Mouse (Mus musculus) cerebellum, postnatal 10 days (tissue): ENCODE measurements at regions not wholly inside any gene's neighbourhood (a gene's known extent, or its start where the extent isn't known, plus 50 kb on each side); places are given as distances from the start of the nearest gene placed in this dataset.

Experiments
- DNase-seq, 2 experiments: peaks; one replicate each; pipeline ENCODE4 v3.0.0; 2021; ENCODE audit warnings: mixed read lengths in 2 of 2

GRCm38 (mm10) chr16:25042669-25043440, 243.8 kb upstream of the Tprg start:
- peak in 1 of 2 experiments; percentile 29 for DNase-seq

DNA sequence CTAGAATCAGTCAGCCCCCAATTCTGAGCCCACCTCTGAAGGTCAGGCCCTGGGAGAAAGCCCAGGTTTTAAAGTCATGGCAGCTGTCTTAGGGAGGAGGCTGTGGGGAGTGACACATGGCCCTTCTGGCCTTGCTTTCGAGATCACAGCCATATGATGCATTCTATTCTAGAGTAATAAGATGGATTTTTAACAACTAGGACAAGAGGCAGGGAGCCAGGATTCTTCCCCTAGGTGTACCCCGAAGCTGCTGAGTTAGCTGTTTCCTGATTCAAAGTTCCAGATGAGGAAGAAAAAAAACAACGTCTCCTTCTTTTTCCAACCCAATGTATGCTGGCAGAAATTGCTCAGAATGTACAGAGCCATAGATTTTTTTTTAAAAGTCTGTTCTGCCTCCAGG, 242.0 kb upstream of the Tprg start:
- no peak for DNase-seq

- DNase-seq: no peak
Measured at GRCm38 (mm10) chr16:25047726-25048125, 238.9 kb upstream of the Tprg start.

DNA sequence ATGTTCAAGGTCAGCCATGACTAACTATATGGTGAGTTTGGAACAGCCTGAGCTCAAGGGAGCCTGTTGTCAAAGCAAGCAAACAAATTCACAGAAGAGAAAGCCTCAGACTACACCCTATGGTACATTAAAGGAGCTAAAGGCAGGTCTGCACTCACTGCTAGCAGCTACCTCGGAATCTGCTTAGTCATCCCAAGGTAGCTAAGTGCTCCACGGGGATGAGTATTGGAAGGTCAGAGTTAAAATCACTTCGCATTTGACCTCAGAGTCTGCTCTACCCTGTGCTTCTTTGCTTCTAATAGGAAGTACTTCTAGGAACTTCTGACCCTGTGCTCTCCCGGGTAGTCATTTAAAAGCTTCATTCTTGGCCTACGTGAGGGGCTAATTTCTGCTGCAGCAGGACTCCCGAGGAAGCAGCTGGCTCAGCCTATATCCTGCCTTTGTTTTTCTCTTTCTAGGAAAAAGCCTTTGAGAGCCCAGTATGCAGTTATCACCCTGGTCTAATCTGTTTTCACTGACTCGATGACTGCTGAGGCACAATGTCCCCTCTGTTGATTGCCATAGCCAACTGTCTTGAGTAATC, 236.6 kb upstream of the Tprg start:
- DNase-seq: no peak

GRCm38 (mm10) chr16:25051044-25051443, 235.6 kb upstream of the Tprg start:
- no peak for DNase-seq

DNA sequence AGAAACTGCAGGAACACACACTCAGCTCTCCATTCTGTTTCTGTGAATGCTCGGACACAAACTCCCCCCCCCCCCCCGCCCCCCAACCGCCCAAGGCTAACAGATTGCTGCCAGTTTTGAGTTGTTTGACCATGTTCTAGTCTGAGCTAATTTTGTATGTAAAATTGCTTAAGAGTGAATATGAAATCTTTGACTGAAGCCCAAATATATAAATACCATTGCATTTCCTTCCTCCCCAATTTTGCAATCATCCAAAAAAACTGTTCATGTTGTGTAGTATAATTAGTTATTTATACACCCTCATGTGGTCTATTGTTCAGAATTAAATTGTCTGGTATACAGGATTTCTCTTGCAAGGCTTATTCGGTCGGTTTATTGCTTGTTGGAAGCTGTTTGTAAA, 234.2 kb upstream of the Tprg start:
- DNase-seq: no peak

GRCm38 (mm10) chr16:25052917-25053343, 233.7 kb upstream of the Tprg start:
- DNase-seq: no peak

GRCm38 (mm10) chr16:25054304-25054703, 232.3 kb upstream of the Tprg start:
- no peak for DNase-seq

DNA sequence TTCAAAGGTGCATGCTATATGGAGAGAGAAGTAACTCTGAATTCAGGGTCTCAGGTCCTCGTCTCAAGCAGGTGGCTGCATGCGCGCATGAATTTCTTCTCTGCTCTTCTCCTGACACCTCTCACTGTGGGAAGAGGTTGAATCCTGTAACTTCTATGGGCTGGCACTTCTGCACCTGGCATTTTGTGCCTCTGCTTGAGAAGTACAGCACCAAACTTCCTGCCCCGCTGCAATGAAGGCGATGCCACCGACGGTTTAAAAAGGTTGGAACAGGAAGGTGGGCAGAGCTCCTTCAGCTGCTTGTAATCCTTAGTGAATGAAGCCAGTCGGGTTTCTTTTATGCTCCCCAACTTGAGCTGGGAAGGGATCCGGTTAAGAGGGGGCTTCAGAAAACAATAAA, 231.2 kb upstream of the Tprg start:
- no peak for DNase-seq

DNA sequence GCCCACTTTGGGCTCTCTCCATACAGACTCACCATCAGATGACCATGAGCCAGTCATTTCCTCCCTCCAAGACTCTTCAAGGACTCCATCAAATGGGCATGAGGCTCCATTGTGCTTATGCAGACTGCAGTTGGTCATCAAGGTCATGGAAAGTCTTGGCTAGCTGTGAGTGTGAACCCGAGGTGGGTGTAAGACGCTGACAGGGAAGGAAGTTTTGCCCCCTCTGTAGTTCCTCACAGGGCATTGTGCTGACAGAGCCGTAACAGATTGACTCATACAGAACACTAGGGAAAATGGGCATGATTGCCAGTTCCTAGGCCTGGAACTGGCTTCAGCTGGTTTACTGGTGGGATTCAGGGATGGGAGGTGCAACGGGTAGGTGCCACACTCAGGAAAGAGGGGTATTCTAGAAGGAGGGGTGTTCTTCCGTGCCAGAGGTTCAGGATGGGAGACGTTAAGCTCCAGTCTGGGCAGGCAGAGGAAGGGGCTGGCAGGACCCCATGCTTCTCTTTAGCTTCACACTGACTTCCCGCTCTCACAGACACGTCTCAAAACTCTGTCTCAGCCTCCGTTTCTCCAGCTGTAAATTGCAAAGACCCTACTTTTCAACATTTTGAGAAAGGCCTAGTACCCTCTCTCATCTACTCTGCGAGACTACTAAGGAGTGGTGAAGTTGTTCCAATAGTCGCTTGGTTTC, 228.4 kb upstream of the Tprg start:
- DNase-seq: no peak

DNA sequence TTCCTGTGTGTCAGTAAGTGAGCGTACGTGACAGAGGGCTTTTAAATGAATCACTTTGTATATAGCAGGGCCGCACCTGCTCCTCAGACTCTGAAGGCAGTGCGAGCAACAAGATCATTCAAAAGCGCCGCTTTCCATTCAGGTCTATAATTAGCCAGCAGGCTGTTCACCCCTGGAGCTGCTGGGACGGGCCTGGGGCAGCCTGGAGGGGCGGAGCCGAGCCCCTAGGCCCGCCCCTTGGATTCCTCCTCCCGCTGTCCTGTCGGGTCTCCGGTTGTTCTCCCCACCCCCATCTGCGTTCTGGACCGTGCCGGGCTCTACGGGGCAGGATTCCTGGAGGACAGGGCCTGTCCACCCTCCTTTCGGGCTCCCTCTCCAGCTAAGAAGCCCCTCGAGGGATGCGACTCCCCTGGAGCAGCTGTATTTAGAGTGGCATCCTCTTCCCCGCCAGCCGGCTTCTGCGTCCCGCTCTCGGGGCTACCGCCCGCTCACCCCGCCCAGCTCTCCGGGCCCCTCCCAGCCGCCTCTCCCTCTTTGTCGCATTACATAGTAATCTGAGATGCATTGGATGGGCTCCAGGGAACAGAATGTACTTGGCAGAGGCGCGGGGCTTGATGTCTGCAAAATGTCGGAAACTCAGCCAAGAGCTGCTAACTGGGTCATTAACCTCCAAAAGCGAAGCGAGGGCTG, 227.7 kb upstream of the Tprg start:
- DNase-seq: peak; percentile 97 to 98

DNA sequence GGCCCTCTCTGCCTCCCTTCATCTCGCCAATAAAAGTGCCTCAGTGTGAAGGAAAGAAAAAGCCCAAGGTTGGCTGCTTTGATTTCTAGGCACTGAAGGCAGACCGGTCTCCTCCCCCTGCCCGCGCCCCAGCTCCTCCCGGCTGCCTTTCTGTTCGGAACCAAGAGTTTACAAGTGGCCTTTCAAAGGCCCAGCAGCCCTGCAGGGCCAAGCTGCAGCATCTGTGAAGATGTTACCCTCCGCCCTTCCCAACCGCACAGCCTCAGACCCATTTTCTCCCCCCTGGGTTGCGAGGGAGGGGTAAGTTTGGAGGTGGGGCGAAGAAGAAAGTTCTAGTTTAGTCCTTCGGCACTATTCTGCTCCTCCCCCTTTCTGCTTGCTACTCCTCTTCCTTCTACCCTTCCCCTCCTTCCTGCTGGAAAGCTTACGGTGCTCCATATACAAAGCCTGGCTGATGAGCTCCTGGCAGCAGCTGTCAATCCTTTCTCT, 227.1 kb upstream of the Tprg start:
- no peak for DNase-seq

DNA sequence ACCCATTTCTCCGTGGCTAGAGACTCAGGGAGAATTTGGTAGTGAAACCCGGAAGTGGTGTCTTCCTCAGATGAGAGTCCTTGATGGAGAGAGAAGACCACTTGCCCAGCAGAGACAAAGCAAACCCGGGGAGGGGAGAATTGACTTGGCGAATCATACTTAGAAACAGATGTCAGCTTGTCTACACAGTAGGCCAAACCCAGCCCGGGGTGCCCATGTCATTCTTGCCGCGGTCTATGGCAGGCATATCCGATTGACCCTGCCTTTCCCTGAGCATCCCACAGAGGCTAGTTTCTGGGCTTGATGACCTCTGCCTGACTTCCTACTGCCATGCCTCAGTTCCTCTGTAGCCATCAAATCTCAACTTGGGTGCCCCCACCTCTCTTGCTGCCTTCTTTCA, 226.4 kb upstream of the Tprg start:
- DNase-seq: peak; percentile 41 to 56

DNA sequence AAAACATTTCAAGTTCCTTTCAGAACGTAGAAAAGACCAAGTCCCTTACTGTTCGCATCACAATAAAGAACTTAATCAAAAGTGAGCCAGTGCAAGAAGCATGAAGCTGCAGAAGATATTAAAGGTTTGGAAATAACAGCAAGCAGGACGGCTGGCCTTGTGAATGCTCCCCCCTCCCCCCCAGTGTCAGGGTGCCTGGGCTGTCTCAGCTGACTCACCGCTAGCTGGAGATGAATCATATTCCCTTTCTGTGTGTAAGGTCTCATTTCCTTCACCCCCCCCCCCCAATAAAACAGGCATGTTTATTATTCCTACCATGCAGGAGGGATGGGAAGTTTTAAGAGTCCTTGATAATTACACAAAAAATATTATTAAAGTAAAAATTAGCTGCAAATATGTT, 225.0 kb upstream of the Tprg start:
- DNase-seq: no peak

DNA sequence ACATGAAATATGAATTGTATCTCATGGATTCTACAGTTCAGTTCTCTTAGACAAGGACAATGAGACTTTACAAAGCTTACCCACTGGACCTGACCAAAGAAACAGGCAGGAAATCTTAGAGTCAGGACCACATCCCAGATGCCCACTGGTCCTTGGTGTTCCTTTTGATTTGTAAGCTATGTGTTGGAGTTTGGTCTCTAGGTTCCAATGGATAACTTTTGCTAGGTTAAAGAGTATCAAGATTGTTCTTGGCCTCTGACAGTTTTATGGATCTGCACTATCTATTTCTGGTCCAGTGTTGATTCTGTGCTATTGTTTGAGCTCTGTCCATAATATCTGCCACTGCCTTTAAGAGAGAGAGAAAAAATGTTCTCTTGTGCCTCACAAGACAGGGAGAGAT, 222.6 kb upstream of the Tprg start:
- DNase-seq: no peak

DNA sequence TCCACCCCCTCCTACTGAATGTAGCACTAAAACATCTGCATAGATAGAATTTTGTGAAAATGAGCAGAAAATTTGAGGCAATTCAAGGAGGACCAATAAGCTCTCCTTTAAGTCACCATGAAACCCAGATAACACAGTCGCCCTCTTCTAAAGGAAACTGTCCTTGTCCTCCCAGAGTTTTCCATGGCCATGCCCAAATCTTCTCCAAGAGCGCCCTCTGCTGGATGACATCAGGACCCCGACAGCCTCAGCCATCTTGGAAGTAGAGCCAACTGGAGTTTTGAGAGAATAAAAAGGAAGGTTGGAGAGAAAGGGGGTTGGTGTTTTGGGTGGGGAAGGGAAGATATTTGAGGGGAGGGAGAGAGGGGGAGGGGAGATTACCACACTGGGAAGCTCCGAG, 222.1 kb upstream of the Tprg start:
- peak; percentile 95 to 98 for DNase-seq

GRCm38 (mm10) chr16:25066822-25067221, 219.8 kb upstream of the Tprg start:
- DNase-seq: no peak

GRCm38 (mm10) chr16:25067276-25068249, 219.1 kb upstream of the Tprg start:
- peak; percentile 65 to 67 for DNase-seq

GRCm38 (mm10) chr16:25080811-25081210, 205.8 kb upstream of the Tprg start:
- no peak for DNase-seq

- DNase-seq: no peak
Measured at GRCm38 (mm10) chr16:25083729-25084128, 202.9 kb upstream of the Tprg start.

DNA sequence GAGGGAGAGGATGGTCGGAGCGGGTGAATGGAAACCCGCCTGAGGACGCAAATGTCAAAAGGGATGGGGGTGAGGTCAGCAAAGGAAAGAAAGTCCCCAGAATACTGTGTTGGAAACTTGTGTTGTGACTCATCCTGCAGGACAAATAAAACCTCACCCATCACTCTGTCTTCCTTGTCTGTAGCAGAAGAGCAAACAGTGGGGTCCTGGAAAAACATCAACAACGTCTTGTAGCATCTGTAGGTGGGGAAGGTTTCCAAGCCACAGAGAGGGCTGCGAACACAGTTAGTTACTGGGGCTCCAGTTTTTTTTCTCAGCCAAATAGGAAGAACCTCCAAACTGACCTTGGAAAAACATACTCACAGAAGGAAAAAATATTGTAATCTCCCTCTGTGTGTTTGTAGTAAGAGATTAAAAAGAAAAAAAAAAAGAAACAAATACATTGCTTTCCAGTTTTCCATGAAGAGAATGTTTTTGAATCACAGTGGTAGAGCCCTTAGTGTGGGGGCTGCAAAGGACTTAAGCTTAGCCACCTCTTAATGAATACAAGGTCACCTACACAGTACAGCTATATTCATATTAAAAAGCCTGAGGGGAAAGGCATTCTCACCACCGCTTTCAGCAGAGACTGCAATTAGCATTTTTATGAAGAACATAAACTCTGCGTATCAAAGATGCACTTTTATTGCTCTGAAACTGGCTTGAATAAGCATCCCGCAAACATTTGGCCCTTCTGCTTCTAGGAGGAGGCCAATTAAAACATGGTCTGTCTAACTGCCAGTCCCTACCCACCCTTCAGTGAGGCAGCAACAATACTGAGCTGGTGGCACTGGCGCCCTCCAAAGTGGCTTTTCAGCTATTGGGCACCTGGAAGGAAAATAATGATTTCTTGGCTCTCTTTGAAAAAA, 198.6 kb upstream of the Tprg start:
- peak; percentile 82 to 85 for DNase-seq
